ENCODE assay signal across 20 mouse cellular contexts in the genomic region with DNA sequence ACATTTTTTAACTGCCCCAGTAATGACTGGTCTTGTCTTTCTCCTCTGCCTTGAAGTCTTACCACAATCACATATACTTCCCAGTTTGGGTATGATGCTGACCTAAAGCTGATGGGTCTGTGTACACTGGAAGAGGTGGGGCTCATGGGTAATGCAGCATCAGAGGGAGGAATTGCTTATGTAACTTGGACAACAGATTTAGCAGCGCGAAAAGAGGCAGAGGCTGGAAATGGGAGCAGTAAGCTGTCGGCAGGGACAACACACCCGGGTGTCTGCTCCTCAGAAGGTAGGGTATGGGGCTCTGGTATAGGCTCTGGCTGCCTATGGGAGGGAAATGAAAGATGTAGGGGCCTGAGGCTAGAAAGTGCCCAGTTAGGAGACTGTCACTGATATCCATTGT. TPM values are rescaled to one million over a fixed set of nuclear protein-coding genes. Genes with fewer than 3 reads are reported as not detected.
DNase-seq lines count a peak whose midpoint lies in the region; TF ChIP-seq lines count a peak whose summit lies in the region.
"Had no signal": no experiment of that assay in that cellular context is flagged by ENCODE, and none has a peak within 500 bp of the region (broad histone marks: within the 10 kb centered on the region; RNA-seq: fewer than 3 reads in every experiment).

A gene (plus strand): TSS at position 188 of the 400 bp plus-strand sequence.

- DNase-seq in layer of hippocampus, adult 2 months (ENCODE audit: low spot score in 2 of 2): peak in 1 of 2 experiments; percentile 27
- no peak for DNase-seq in layer of hippocampus, adult 8-10 months (ENCODE audit: low spot score in 2 of 2)
- peak; percentile 46 to 54 for DNase-seq in right cerebral cortex, adult 2 months (ENCODE audit: low spot score in 2 of 2)
- no peak for DNase-seq in right cerebral cortex, postnatal 10 days (ENCODE audit: low spot score in 2 of 2)
- peak; percentile 48 to 59 for DNase-seq in left cerebral cortex, adult 9 months (ENCODE audit: low spot score in 2 of 2)
- DNase-seq in adrenal gland, postnatal 10 days: no peak
- DNase-seq in kidney, postnatal 25 days: no peak
- DNase-seq: adrenal gland, postnatal 36 days; cerebellum, adult 2 months; liver, embryonic 13.5 days; lung, embryonic 14.5 days; lung, postnatal 4 days; thymus, adult 18-20 months; thymus, postnatal 4 days had no signal

- no peak within 1 kb of the TSS for H3K4me3 ChIP-seq in layer of hippocampus, adult 2 months
- H3K4me3 ChIP-seq: embryonic facial prominence, embryonic 10.5 days; heart, embryonic 10.5 days; hindbrain, embryonic 10.5 days; kidney, embryonic 15.5 days; limb, embryonic 13.5 days; liver, embryonic 13.5 days had no signal

- peak within 1 kb of the TSS; percentile 82 for H3K27ac ChIP-seq in layer of hippocampus, adult 2 months
- H3K27ac ChIP-seq: embryonic facial prominence, embryonic 10.5 days; heart, embryonic 10.5 days; hindbrain, embryonic 10.5 days; hindbrain, postnatal 0 days; kidney, embryonic 15.5 days; limb, embryonic 13.5 days; liver, embryonic 13.5 days had no signal

- no peak for TF ChIP-seq CTCF in layer of hippocampus, adult 2 months (conservative IDR thresholded peaks at IDR 0.05)

RNA-seq across cellular contexts. Expression of the gene that starts here (rescaled TPM):
- total RNA-seq in layer of hippocampus, adult 2 months (2021): 10 to 100 TPM in 1 of 2 experiments, 1 to 10 TPM in 1; 5.6 to 12.2 TPM
- total RNA-seq in layer of hippocampus, adult 8-10 months (2022): 10 to 100 TPM in 1 of 4 experiments, 1 to 10 TPM in 3; 4.3 to 11.8 (median 7.3) TPM
- total RNA-seq in adrenal gland, postnatal 10 days (2021): 1 to 10 TPM in 1 of 2 experiments, under 1 TPM in 1; 0.57 to 2.2 TPM

Comparison
In these comparisons a context has a peak if more than half of its experiments do, and no peak if none do; other contexts are left out.
1. DNase-seq: peak in right cerebral cortex, adult 2 months (2 of 2) and left cerebral cortex, adult 9 months (2 of 2); none in layer of hippocampus, adult 8-10 months (0 of 2), right cerebral cortex, postnatal 10 days (0 of 2), adrenal gland, postnatal 10 days (single experiment) and kidney, postnatal 25 days (0 of 2).